Mouse (Mus musculus) left cerebral cortex, postnatal 10 days (tissue): Measurements from ENCODE around the gene Mast4. TPM values are rescaled to one million over a fixed set of nuclear protein-coding genes. Genes with fewer than 3 reads are reported as not detected.

Experiments used
- DNase-seq, 2 experiments: peaks; one replicate each; pipeline ENCODE4 v3.0.0; 2021 to 2022; ENCODE audit warnings: low spot score in 2 of 2, mixed read lengths in 1 of 2; ENCODE audit errors: extremely low spot score in 1 of 2
- intact Hi-C: fragments of 180-260 bp; cut with DNase I; formaldehyde crosslinking; loops from one replicate; pipeline ENCODE4 v1.15.1; 2025
- total RNA-seq, 2 experiments: library from RNA; stranded (reverse); gene quantifications; 2 replicates each; pipeline ENCODE4 v1.2.3; 2021

The Mast4 gene
- total RNA-seq, 2 experiments from 2014 or later, result 32.6 to 35.0 TPM

DNA sequence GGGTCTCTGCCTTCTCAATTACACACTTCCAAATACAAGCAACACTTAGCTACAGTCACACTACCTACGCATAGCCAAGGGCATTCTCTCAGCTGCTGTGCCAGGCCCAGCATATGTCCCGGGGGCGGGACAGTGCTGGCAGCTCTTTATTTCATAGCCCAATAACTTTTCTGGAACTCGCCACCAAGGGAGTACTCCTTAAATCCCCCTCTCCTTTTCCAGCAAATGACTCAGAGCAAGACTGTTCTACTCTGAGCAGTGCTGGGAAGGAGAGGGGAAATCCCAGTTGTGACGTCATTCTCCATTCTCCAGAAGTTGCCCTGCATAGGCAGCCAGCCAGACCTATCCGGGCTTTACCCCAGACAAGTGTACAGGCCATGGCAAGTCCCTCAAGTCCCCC lies 231.7 kb downstream of the Mast4 start:
- intact Hi-C loops, result no loop called here
- peak in 1 of 2 experiments; percentile 41 for DNase-seq

DNA sequence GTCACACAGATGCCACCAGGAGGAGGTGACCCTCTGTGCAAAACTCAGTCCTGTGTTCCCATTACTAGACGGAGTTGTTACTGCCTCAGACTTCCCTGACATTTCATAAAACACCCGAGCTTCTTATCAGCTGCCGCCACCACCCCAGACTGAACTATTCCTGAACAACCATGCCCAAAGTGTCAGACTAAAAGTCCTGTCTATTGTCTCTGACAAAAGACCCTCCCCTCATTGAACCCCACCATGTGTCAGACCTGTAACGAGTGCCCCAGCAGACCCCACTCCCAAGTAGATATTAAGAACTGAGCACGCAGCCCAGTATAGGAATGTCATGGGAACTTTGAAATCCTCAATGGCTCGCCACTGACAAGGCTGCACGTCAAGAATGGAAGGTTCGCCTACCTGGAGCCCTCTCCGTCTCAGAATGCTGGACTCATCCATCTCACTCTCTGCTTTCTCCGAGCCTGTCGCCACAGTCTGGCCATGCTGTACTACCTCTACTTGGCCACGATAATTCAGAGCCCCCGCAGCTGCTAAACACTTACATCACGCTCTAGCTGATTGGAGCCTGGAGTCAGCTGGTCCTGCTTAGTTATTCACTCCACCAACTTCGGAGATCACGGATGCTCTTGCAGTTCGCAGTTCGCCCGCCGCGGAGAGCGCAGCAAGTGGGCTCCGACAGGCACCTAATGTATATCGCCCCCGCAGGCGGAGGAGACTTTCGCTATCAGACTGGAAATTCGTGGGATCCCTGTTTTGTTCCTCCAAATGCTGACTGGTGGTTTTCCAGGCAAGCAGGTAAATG lies 237.7 kb downstream of the Mast4 start:
- intact Hi-C loops, result loop anchor here (10.0 kb wide), 1 partner anchor 192 kb away; no protein-coding TSS in a partner anchor
- peak; percentile 79 to 82 for DNase-seq

DNA sequence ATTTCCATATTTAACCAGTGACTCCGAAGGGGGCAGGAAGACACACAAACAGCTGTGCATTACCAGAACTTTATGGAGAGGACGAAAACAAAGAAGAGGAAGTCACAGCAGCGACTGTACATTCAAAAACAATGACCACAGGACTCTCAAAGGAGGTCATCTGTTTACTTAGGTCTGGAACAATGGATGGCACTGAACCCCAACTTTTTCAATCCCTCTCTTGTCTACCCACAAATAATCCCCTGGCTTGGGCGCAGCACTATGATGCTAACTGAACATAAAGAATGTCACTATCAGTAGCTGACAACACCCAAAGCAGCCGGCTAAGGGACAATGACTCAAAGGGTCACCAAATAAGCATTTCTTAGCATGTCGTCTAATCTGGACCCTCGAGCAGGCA lies 238.8 kb downstream of the Mast4 start:
- DNase-seq, result no peak
- intact Hi-C loops, result loop anchor here (10.0 kb wide), 1 partner anchor 191 kb away; no protein-coding TSS in a partner anchor

DNA sequence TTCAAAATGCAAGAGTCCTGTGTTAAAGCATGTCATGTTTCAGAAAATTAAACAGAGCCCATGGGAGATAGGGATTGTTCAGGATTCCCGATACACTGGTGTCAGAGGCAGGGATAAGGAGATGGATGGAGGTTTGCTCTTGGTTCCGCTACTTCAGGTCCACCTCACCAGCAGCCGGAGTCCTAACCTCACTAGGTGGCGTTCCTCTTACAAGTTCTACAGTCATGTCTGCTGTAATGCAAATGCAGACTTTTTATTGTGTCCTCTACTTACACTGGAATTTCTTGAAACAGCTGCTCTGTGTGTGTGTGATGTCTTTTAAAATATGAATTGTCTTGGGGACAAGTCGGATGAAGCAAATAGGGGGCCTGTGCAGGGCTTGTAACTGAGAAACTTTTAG lies 239.7 kb downstream of the Mast4 start:
- intact Hi-C loops, result loop anchor here (10.0 kb wide), 1 partner anchor 190 kb away; no protein-coding TSS in a partner anchor
- no peak for DNase-seq

DNA sequence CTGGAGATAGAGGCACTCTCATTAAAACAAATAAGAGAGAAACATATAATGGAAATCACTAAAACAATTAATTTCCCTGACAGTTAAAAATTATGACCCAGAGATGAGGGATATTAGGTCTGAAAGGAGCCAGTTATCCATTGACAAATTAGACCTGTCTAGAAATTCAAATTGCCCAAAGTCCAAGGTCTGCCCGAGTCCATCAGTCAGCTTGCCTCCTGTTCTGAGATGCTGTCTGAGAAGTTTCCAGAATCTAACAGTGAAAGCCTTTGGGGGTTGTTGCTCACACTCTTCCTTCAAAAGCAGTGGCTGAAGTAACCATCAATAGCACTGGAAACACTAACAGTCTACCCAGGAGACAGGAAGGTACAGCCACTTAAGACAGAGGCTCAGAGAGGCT lies 240.6 kb downstream of the Mast4 start:
- no peak for DNase-seq
- intact Hi-C loops, result loop anchor here (10.0 kb wide), 1 partner anchor 189 kb away; no protein-coding TSS in a partner anchor

DNA sequence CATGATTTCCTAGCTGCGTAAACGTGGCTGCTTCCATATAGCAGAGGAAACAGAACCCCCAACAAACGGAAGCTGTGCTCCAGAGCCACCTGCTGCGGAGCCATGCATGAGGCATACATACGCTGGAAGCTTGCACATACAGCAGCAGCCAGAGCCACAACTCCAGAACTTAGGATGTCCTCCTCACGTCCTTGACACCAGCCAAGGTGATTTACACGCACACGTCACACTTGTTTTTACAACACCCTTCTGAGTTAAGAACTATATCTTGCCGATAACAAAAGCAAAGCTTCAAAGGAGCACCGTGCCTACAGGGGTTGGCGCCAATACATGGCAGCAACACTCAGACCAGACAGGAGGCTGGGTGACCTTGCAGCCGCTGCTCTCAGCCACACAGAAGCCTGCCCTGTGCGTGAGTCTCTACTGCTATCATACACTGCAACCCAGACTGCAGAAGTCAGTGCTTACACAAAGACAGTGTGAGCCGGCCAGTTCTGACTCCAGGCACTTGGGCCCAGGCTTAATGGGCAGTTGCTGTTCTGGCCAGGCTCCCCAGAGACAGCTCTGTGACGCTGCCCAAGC lies 248.7 kb downstream of the Mast4 start:
- intact Hi-C loops, result no loop called here
- DNase-seq, result no peak

DNA sequence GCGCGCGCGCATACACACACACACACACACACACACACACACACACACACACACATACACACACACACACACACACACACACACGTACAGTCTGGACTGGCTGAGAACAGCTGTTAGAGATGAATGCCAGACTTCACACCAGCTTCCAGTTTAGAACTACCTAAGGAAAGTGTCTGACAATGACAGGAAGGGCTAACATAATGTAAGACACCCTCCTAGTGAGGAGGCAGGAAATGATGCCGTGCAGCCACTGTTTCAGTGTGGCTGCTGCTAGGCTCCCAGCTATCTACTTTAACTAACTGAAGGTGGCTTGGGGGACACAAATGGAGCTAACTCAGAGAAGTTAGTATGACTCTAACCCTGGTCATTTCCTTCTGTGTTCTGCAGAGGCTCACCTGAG lies 251.4 kb downstream of the Mast4 start:
- DNase-seq, result peak in 1 of 2 experiments; percentile 34
- intact Hi-C loops, result no loop called here

DNA sequence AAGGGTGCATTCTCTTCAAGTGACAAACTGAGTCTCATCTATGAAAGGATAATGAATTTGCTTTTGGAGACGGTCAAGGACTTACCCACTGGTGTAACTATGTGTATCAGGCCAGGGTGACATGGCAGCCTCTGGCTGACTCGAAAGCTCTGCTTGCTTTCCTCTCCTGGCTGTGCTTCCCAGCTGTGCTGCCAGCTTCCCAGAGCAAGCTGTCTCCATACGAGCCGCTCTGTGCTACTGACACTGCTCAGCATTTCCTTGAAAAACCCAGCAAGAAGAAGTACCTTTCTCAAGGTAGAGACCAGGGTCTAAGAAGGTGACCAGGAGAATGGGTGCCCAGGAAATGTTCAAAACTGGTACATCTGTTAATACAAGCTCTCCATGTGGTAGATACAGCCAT lies 254.5 kb downstream of the Mast4 start:
- no peak for DNase-seq
- intact Hi-C loops, result no loop called here

DNA sequence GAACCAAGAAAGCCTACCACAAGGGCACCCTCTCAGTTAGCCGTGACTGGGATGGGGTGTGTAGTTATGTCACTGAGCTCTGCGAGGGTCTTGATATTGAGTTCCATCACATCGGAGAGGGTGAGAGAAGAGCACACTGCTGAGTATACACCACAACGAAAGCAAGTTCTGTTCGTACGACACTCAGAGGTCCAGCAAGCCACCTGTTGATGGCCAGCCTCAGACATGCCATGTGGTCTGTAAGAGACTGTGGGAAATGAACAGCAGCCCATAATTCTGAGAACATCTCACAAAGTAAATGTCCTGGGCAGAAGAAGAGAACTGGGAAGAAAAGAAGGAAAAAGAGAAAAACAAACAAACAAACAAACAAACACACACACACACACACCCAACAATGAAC lies 255.5 kb downstream of the Mast4 start:
- no peak for DNase-seq
- intact Hi-C loops, result no loop called here

DNA sequence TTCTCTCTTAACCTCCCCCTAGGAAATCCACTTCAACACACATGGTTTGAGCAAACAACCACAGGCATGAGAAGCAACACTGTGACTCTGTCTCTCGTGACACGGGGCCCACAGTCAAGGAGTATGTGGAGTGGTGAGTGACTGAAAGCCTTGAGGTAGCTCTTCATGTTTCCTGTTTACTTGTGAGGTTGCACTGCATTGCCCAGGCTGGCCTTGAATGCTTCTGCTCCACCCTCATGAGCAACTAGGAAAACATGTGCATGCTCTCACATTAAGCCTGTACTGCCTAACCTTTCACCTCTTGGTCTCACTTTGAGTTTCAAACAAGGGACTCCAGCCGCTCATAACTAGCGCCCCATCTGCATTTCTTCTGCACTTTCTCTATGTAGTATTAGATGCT lies 260.8 kb downstream of the Mast4 start:
- intact Hi-C loops, result no loop called here
- no peak for DNase-seq

DNA sequence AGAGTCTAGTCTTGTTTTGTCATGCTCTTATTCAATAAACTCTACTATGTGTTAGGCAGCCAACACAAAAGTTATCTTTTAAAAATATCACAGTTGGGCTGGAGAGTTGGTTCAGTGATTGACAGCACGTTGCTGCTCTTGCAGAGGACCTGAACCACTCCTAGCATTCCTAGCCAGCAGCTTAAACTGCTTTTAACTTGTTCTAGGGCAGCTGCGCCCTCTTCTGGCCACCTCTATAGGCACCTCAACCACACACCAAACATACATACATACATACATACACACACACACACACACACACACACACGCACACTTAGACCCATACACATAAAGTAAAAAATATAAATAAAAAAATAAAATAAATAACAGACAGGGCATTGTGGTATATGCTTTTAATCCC lies 262.5 kb downstream of the Mast4 start:
- DNase-seq, result peak in 1 of 2 experiments; percentile 27
- intact Hi-C loops, result no loop called here

DNA sequence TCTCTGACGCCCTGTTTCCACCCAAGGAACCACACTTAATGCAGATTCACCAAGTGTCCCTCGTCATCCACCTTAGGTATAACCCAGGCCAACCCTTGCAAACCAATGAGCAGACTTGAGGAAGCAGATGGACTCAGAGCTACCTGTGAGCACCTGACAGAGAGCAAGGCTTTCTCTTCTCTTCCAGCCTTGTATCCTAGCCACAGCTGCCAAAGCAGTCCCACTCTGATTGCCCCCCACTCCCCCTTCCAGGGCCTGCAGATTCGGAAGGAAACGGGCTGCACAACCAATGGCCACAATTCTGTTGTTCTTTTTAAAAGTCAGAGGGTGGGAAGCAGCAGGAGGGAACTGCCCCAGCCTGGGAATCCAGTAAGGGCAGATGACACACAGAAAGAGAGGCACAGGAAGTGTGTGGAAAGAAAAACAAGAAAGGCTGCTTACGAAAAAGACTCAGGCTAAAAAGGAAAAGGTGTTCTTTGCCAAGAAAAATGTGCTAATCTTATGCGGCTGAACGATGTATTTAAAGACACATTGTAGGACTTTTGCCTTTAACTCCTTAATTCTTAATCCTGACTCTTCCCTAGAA lies 266.6 kb downstream of the Mast4 start:
- peak; percentile 13 to 37 for DNase-seq
- intact Hi-C loops, result no loop called here

DNA sequence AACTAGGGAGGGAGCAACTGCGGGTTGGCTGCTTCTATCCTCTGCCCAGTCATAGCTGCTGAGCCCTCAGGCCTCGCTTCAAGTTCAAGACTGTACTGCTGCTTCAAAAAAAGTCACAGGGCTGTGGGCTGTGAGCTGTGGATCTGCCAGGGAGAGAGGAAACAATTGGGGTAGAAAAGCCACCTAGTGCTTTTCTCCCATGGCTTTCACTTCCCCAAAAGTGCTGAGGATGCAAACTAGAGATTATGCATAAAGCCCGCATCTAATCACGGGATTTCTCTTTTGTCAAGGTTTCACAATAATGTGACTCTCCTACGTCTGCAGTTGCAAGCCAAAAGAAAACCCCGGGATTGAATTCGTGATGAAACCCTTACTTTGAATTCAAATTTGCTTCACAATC lies 268.9 kb downstream of the Mast4 start:
- intact Hi-C loops, result no loop called here

DNA sequence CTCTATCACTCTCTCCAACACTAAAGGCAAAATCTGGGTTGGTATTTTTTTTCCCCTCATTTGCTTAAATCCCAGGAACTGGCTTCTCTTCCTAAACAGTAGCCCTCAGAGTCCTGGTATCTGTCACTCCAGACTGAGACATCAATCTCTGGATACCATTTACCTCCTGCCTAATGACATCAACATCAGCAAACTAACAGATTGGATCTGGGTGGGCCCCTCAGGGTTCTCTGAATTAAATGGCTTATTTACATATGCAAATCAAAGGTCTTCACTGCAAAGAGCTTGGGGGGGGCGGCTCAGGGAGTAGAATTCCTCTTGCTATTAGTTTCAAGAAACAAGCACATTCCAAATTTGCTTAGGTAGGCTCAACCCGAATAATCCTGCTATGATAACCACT lies 272.6 kb downstream of the Mast4 start:
- no peak for DNase-seq
- intact Hi-C loops, result no loop called here

More for the DNA sequence above, 268.9 kb downstream of the Mast4 start:
- no peak for DNase-seq

DNA sequence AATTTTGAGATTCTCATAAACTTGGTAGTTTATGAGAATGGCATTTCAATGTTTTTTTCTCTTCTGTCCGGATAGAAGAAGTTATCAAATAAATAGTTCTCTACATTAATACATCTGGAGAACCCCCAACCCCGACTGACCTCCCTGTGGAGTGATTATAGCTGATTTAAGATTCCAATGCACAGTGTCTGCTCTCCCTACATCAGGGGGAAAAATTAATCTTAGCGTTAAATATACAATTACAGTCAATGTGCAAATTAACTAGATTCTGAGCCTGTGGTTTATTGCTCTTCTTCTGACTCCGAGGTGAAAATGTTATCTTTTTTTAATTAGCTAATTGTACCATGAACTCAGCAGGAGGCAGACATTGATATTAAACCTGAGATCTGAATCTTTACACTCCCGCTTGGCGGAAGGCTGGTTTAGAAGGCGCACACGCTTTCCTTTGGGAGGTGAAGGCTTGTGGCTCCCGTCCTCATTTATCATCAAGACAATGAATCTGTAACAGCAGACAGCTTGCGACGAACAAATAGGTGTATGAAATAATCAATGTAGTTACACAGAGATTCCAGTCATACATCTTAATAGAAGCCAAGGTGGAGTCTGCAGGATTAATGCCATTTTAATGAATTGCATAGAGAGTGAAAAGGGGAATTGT lies 274.2 kb downstream of the Mast4 start:
- intact Hi-C loops, result no loop called here
- DNase-seq, result no peak

DNA sequence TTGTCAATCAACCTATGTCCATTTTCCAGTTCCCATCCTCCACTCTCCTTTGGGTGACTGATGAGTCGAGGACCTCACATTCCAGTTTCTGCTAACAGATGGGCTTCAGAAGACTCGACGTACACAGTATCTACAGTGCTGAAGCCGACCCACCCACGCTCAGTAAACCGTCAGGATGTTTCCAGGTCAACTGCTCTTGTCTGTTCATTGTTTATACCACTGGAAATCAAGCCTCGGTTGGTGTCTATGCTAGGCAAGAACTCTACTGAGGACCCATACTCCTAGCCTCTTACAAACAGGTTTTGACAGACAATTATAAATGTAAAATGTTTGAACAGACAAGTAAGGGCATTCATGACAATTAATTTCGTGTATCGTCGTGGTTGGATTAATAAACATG lies 277.8 kb downstream of the Mast4 start:
- intact Hi-C loops, result no loop called here

DNA sequence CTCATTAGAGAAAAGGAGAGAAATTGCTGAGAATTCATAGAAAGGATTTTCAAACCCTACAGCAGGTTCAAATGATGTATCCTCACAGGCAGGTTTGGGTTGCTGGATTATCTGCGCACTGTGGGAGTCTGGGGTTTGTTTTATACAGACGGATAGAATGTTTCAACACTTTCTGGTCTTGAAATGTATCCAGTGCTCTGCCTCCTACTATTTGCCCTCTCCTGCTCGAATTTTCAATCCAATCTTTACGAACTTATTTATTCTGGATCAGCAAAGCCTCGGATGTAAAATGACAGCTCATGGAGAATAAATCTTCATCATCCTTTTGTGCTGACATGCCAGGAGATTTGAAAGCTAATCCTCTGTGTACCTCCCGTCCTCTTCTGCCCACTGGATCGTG lies 281.6 kb downstream of the Mast4 start:
- intact Hi-C loops, result no loop called here

More for the DNA sequence above, 277.8 kb downstream of the Mast4 start:
- no peak for DNase-seq

DNA sequence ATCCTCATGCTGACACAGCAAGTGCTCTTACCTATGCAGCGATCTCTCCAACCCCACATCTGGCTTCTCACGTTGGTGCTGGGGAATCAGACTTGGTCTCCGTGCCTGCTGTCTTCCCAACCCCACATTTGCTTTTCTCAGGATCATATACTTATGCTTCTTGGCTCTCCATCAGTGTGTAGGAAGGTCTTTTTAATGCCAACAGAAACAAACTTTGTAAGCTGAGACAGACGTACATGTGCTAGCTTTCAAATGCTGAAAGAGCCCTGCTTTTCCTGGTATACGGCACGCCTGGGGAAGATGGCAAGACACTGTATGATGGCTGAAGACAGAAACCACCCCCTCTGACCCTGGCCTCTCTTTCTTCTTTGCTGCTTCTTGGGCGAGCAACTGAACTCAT lies 285.3 kb downstream of the Mast4 start:
- DNase-seq, result no peak
- intact Hi-C loops, result no loop called here

More for the DNA sequence above, 281.6 kb downstream of the Mast4 start:
- DNase-seq, result no peak

DNA sequence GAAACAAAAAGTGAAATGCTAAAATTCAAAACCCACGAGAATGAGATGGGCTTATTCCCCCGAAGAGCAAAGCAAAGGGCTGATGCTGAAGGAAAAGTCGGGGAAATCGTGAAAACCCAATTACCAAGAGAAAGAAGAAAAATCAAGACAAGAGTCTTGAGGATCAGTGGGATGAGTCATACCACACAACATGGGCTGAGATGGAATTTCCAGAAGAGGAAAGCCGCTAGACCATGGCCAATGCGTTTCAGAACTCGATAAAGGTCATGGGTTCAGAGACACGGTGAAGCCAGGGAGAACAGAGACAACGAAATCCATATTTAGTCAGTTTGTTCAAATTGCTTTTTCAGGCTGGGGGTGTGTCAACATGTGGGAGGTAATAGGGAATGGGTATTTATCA lies 290.6 kb downstream of the Mast4 start:
- DNase-seq, result no peak
- intact Hi-C loops, result no loop called here
